Mouse (Mus musculus): ENCODE measurements around the gene Dnase2a.

Dnase2a gene

GRCm38 (mm10) chr8:84970135-84970790 is 61.9 kb downstream of the Dnase2a start:
- DNase-seq (ENCODE audit: inconsistent ontology term) = no peak

DNA sequence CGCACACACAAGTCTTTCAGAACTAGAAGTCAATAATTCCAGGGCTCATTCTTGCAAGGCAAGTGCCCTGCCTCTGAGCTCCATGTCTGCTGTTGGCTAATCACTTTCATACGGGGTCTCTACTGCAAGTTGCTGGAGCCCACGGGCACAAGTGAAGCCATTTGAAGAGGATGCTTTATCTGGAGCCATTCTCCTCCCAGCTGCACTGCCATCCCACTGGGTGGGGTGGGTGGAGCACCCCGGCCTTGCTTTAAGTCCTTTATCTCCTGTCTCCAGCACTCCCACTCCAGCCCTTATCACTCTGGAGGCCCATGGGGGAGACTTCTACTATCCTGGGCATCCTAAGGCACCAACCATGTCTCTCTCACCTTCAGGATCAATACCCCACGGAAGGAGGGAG is 62.6 kb downstream of the Dnase2a start:
- no peak for DNase-seq (ENCODE audit: inconsistent ontology term)
